Mouse (Mus musculus): ENCODE results near the gene Npb. TPM values are rescaled to one million over a fixed set of nuclear protein-coding genes. Genes with fewer than 3 reads are reported as not detected.

The Npb gene
- total and polyA plus RNA-seq, 3 experiments: 0.27 to 1.7 TPM; not detected in 1

- Histone ChIP-seq H3K27me3 (ENCODE audit: control insufficient read depth in 1 of 2, insufficient read depth in 2 of 2, low read length in 2 of 2) (no peaks in the 10 kb centered on the region), H3K9ac (ENCODE audit: control insufficient read depth, low read depth, low read length, poor library complexity, severe bottlenecking) (no peak overlapping the region), H3K79me2 (ENCODE audit: control insufficient read depth, insufficient read depth, low read length, poor library complexity) (peaks cover 43% of the 10 kb centered on the region), H3K27ac (ENCODE audit: control insufficient read depth, low read depth, low read length) (no peak overlapping the region), H3K4me3 (ENCODE audit: control insufficient read depth in 1 of 2, insufficient read depth in 1 of 2, low read depth in 2 of 2, low read length in 2 of 2) (no peak overlapping the region), H3K4me1 (ENCODE audit: control insufficient read depth in 1 of 2, insufficient read depth in 2 of 2, low read length in 2 of 2) (peaks cover 10 to 20% of the 10 kb centered on the region in 2 experiments), H3K36me3 (ENCODE audit: control insufficient read depth in 1 of 2, insufficient read depth in 2 of 2, low read length in 2 of 2) (peaks cover 4 to 22% of the 10 kb centered on the region in 2 experiments; a peak in 3 of 4 replicates), H3K9me3 (replicated peaks; ENCODE audit: insufficient read depth, low read length) (no peaks in the 10 kb centered on the region)
- TF ChIP-seq MYB (IDR thresholded peaks at IDR 0.05; ENCODE audit: low read depth, low read length) (no peak), BHLHE40 (IDR thresholded peaks at IDR 0.05; ENCODE audit: borderline replicate concordance, low read depth, low read length) (no peak), ZMIZ1 (IDR thresholded peaks at IDR 0.05; ENCODE audit: low read depth, low read length) (no peak), ZKSCAN1 (IDR thresholded peaks at IDR 0.05; ENCODE audit: low read depth, low read length) (no peak), GATA1 (IDR thresholded peaks at IDR 0.05; ENCODE audit: low read depth, low read length) (no peak), ETS1 (IDR thresholded peaks at IDR 0.05; ENCODE audit: low read depth, low read length) (no peak), EP300 (IDR thresholded peaks at IDR 0.05; ENCODE audit: low read depth in 1 of 2, low read length in 2 of 2) (no peak), SMC3 (IDR thresholded peaks at IDR 0.05; ENCODE audit: low read depth, low read length) (no peak), POLR2AphosphoS5 (IDR thresholded peaks at IDR 0.05; ENCODE audit: borderline replicate concordance, low read depth, low read length) (no peak), ELF1 (IDR thresholded peaks at IDR 0.05; ENCODE audit: low read depth, low read length) (no peak), USF2 (IDR thresholded peaks at IDR 0.05; ENCODE audit: borderline replicate concordance in 1 of 2, insufficient read depth in 1 of 2, low read depth in 1 of 2, low read length in 2 of 2) (no peak), TCF12 (IDR thresholded peaks at IDR 0.05; ENCODE audit: low read depth, low read length) (no peak), ZC3H11A (IDR thresholded peaks at IDR 0.05; ENCODE audit: low read depth, low read length) (no peak), CTCF (IDR thresholded peaks at IDR 0.05 in 2 of 3, conservative IDR thresholded peaks at IDR 0.05 in 1 of 3; ENCODE audit: control insufficient read depth in 1 of 3, insufficient read depth in 1 of 3, low read depth in 2 of 3, low read length in 3 of 3, poor library complexity in 1 of 3, severe bottlenecking in 1 of 3) (no peak), SIN3A (IDR thresholded peaks at IDR 0.05; ENCODE audit: low read length) (no peak), MEF2A (IDR thresholded peaks at IDR 0.05; ENCODE audit: extremely low read depth, insufficient replicate concordance, low read depth, low read length, poor library complexity, severe bottlenecking) (no peak), MAFK (IDR thresholded peaks at IDR 0.05; ENCODE audit: borderline replicate concordance, low read depth, low read length) (no peak), POLR2A (IDR thresholded peaks at IDR 0.05; ENCODE audit: control insufficient read depth in 1 of 2, insufficient read depth in 1 of 2, low read depth in 1 of 2, low read length in 2 of 2, poor library complexity in 1 of 2) (no peak), TAL1 (IDR thresholded peaks at IDR 0.05; ENCODE audit: low read length) (no peak)
- no peak for DNase-seq (ENCODE audit: low read depth, low spot score)
Observed at GRCm38 (mm10) chr11:120578694-120579243, 29.5 kb upstream of the Npb start.

All from MEL (cell line).